Mouse (Mus musculus) stomach, postnatal 0 days (tissue): ENCODE results near the gene Rreb1. TPM values are rescaled to one million over a fixed set of nuclear protein-coding genes. Genes with fewer than 3 reads are reported as not detected.

Source experiments
- ATAC-seq: fragments of 200-750 bp; cut with Nextera tagmentation; 2 replicates; pipeline ENCODE4 v1.8.0; 2017; ENCODE audit not compliant: low FRiP score, low TSS enrichment
- DNase-seq: peaks from one replicate; pipeline ENCODE4 v3.0.0-alpha.2; 2016; ENCODE audit warnings: low spot score
- H3K27ac ChIP-seq: fragments of 300-500 bp; sonication (generic); replicated peaks from 2 replicates; pipeline ENCODE4 v1.5.1; 2014; ENCODE audit warnings: mild to moderate bottlenecking, control low read depth
- H3K27me3 ChIP-seq: fragments of 300-500 bp; sonication (generic); 2 replicates; pipeline ENCODE4 v1.6.1; 2014; ENCODE audit warnings: low read length; ENCODE audit not compliant: control insufficient read depth, insufficient read depth
- H3K36me3 ChIP-seq: fragments of 300-500 bp; sonication (generic); 2 replicates; pipeline ENCODE4 v1.6.1; 2014; ENCODE audit warnings: low read length, mixed read lengths; ENCODE audit not compliant: control insufficient read depth, insufficient read depth
- H3K4me1 ChIP-seq: fragments of 300-500 bp; sonication (generic); replicated peaks from 2 replicates; pipeline ENCODE4 v1.6.1; 2014; ENCODE audit warnings: antibody characterized with exemption; ENCODE audit not compliant: control insufficient read depth, insufficient read depth
- H3K4me2 ChIP-seq: fragments of 300-500 bp; sonication (generic); replicated peaks from 2 replicates; pipeline ENCODE4 v1.6.1; 2014; ENCODE audit warnings: low read depth, mild to moderate bottlenecking, control low read depth, moderate library complexity
- H3K4me3 ChIP-seq: fragments of 300-500 bp; sonication (generic); 2 replicates; pipeline ENCODE4 v1.5.1; 2014; ENCODE audit warnings: low read depth, low read length, control low read depth
- H3K9ac ChIP-seq: fragments of 300-500 bp; sonication (generic); 2 replicates; pipeline ENCODE4 v1.6.1; 2014; ENCODE audit warnings: mild to moderate bottlenecking, low read length, control low read depth, mixed read lengths
- H3K9me3 ChIP-seq: fragments of 300-500 bp; sonication (generic); 2 replicates; pipeline ENCODE4 v1.6.1; 2016; ENCODE audit warnings: low read length; ENCODE audit not compliant: control insufficient read depth
- CTCF ChIP-seq: IDR thresholded peaks from 2 replicates; pipeline ENCODE4 v1.5.1; 2016; ENCODE audit warnings: antibody characterized with exemption, low read depth, mild to moderate bottlenecking, moderate library complexity
- EP300 ChIP-seq: optimal IDR thresholded peaks from 2 replicates; pipeline ENCODE3; 2016; ENCODE audit warnings: antibody characterized with exemption
- WGBS: fragments of 180-500 bp; shearing (Covaris S2); extraction: QIAGEN DNeasy Blood & Tissue Kit; methylation state at CpG from one replicate; pipeline ENCODE4 v1.1.7; 2014; 5-methylcytosine and 5-hydroxymethylcytosine counted together
- polyA plus RNA-seq: library from polyadenylated mRNA; unstranded; fragments of >200 nt; fragmentation: Nextera tagmentation; extraction: Ambion mirVana; gene quantifications from 2 replicates; pipeline ENCODE4 v1.2.1, GENCODE M21; 2015

The Rreb1 gene
- polyA plus RNA-seq, 1 experiment from 2014 or later, result 6.0 TPM

DNA sequence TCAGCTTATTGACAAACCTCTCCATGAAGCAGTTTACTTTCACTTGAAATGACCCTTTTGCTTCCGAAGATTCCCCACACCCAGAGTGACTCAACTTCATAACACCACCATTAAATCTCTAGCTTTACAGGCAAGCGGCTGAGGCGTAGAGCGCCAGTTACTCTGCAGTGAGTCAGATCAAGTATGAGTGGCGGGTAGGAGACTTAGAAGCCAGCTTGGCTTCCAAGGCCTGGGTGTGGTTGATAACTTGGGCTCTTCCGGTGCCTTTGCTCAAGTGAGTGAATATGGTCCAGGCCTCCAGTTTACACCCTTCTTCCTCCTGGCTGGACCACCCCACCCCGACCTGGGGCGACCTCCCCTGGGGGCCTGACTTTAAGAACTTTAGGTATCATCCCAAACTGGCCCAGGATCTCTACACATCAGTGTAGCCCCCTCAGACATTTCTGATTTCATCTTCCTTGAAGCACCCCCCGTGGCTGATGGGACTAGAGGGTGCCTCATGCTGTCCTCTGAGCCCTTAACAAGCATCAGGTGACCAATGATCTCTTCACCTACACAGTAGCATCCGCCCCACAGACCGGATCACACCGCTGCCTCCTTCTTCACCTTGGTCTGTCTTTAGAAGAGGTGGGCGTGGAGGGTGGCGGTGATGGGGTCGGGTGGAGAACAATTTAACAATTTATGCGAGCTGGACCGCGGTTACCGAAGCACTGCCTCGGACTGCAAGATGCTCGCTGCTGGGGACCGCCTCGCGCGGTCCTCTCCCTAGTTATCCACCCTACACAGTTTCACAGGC is 651 bp upstream of the Rreb1 start:
- H3K9ac ChIP-seq, result peak overlapping the region; percentile 67
- no peaks in the 10 kb centered on the region for H3K36me3 ChIP-seq
- no peaks in the 10 kb centered on the region for H3K9me3 ChIP-seq
- H3K27ac ChIP-seq, result peak overlapping the region; percentile 80
- 27% methylated on average over 25 of the region's 25 CpGs for WGBS
- ATAC-seq (peak; percentile 73), DNase-seq (peak; percentile 52)
- TF ChIP-seq EP300 (no peak), CTCF (no peak)
- H3K4me3 ChIP-seq, result peak overlapping the region; percentile 60
- H3K4me2 ChIP-seq, result peak overlapping the region; percentile 99
- H3K27me3 ChIP-seq, result no peaks in the 10 kb centered on the region
- no peaks in the 10 kb centered on the region for H3K4me1 ChIP-seq

DNA sequence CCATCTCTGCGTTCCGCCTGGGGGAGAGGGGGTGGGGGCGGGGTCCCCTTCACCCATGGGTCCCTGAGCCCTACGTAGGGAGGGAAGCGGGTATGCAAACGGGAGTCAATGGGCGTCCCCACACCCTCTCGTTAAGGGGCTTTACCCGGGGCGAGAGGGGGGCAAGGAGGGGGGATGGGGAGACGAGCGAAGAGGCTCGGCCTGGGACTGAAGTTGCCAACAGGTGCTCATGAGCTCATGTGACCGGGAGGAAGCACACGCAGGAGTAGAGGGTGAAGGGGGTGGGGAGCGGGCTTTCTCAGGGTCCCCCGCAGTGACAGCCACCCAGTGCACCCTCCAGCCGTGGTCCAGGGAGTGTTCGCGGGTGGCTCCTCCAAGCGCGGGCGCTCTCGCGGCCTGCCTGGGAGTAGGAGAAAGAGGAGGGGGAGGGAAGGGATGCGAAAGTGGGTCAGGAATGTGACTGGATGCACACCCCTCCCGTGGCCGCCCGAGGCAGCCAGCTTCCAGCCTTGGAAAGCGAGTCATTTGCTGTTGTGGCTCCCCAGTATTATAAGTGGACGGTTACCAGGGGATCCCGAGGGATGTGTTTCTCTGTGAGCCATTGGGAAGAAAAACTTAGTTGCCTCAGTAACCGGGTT is 513 bp downstream of the Rreb1 start:
- DNase-seq (peak; percentile 63), ATAC-seq (peak; percentile 58)
- 2% methylated on average over 29 of the region's 33 CpGs for WGBS
- peak overlapping the region; percentile 80 for H3K27ac ChIP-seq
- peak overlapping the region; percentile 99 for H3K4me2 ChIP-seq
- TF ChIP-seq CTCF (no peak), EP300 (no peak)
- H3K9ac ChIP-seq, result peak overlapping the region; percentile 67
- H3K4me1 ChIP-seq, result no peaks in the 10 kb centered on the region
- H3K9me3 ChIP-seq, result no peaks in the 10 kb centered on the region
- H3K4me3 ChIP-seq, result peak overlapping the region; percentile 60
- H3K36me3 ChIP-seq, result no peaks in the 10 kb centered on the region
- H3K27me3 ChIP-seq, result no peaks in the 10 kb centered on the region

DNA sequence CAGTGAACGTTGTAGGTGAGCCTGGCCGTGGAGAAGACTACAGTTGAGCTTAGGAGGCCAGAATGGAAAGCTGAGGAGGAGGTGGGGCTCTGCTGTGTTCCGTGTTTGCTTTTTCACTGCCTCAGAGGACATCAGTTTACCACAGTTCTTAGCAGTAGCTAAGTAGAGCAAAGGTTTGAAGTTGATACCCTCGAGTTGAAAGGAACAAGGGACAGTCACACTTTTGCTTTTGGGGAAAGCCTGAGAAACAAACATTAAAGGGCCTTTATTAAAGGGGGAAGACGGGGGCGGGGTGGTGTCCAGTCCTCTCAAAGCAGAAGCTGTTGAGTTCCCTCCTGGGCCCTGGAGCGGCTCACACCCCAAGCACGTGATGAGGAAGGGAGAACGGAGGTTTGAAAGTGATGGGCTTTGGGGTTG is 1.1 kb downstream of the Rreb1 start:
- peak; percentile 56 for DNase-seq
- Histone ChIP-seq H3K27ac (peak overlapping the region; percentile 80), H3K4me2 (peak overlapping the region; percentile 99), H3K9ac (0 out of 2 replicates have a peak overlapping the region, but pooled peaks have one; percentile 67), H3K27me3 (no peaks in the 10 kb centered on the region), H3K4me3 (peak overlapping the region; percentile 60), H3K4me1 (no peaks in the 10 kb centered on the region), H3K36me3 (no peaks in the 10 kb centered on the region), H3K9me3 (no peaks in the 10 kb centered on the region)
- WGBS, result 10% methylated on average over 9 of the region's 9 CpGs
- ATAC-seq, result peak; percentile 64
- no peak for TF ChIP-seq CTCF
- no peak for TF ChIP-seq EP300

DNA sequence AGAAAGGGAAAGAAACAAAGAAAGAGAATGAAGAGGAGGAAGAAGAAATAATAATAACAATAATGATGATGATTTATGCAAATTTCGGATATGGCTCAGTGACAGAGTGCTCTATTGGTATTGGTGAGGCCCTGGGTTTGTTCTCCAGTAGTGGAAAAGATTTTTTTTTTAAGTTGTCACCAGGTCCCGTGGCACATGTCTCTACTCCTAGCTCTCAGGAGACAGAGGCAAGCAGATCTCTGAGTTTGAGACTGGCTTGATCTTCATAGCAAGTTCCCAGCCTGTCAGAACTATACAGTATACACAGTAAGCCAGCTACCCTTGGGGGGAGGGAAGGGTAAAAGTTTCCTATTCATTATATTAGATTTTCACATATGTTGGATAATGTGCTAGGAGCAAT is 3.4 kb downstream of the Rreb1 start:
- ATAC-seq (no peak), DNase-seq (no peak)
- no peaks in the 10 kb centered on the region for H3K36me3 ChIP-seq
- no peak overlapping the region for H3K4me2 ChIP-seq
- H3K9me3 ChIP-seq, result no peaks in the 10 kb centered on the region
- WGBS, result 78% methylated on average over 2 of the region's 2 CpGs
- H3K27me3 ChIP-seq, result no peaks in the 10 kb centered on the region
- H3K9ac ChIP-seq, result no peak overlapping the region
- no peaks in the 10 kb centered on the region for H3K4me1 ChIP-seq
- H3K4me3 ChIP-seq, result no peak overlapping the region
- no peak overlapping the region for H3K27ac ChIP-seq
- no peak for TF ChIP-seq CTCF
- TF ChIP-seq EP300, result no peak

DNA sequence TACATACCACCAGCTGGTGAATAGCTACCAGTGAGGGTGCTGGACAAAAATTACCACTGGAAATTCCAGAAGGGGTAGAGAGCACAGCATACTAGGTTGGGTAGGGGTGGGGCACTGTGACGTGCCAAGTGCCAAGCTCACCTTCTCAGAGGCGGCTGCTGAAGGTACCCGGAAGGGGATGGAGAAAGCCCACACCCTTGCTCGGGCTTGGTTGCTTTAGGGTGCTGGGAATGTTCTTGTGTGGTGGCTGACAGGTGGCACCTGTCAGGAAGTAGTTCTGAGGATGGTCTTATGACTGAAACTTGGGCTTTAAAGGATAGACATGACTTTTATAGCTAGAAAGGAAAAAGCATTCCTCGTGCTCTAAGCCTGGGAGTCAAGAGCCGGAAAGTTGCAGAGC is 3.9 kb downstream of the Rreb1 start:
- H3K27me3 ChIP-seq, result no peaks in the 10 kb centered on the region
- no peak overlapping the region for H3K27ac ChIP-seq
- H3K4me2 ChIP-seq, result no peak overlapping the region
- no peak overlapping the region for H3K4me3 ChIP-seq
- H3K4me1 ChIP-seq, result no peaks in the 10 kb centered on the region
- H3K9ac ChIP-seq, result no peak overlapping the region
- no peak for DNase-seq
- H3K36me3 ChIP-seq, result no peaks in the 10 kb centered on the region
- 83% methylated on average over 6 of the region's 6 CpGs for WGBS
- TF ChIP-seq CTCF (no peak), EP300 (no peak)
- no peak for ATAC-seq
- no peaks in the 10 kb centered on the region for H3K9me3 ChIP-seq

DNA sequence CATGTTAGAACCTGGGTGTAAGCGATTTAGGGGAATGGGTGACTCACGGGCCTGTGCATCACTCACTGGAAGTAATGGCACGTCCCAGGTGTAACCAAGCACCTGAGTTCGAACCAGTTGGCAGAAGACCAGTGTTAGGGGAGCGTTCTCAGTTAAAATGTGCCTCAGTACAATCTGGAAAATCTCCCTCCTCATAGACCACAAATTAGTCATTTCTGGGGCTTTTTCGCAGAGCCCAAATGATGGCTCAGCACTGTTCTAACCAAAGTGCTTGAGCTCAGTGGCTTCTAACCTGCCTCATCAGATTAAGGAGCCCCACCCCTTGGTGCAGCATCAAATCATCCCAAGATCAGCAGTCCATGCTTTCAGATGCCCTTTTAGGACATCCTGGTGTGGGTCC is 5.5 kb downstream of the Rreb1 start:
- 88% methylated on average over 6 of the region's 6 CpGs for WGBS
- H3K27me3 ChIP-seq, result no peaks in the 10 kb centered on the region
- ATAC-seq, result no peak
- no peak for TF ChIP-seq CTCF
- no peak for TF ChIP-seq EP300
- H3K4me1 ChIP-seq, result no peaks in the 10 kb centered on the region
- H3K36me3 ChIP-seq, result no peaks in the 10 kb centered on the region
- no peak overlapping the region for H3K27ac ChIP-seq
- no peaks in the 10 kb centered on the region for H3K9me3 ChIP-seq
- H3K4me3 ChIP-seq, result no peak overlapping the region
- H3K9ac ChIP-seq, result no peak overlapping the region
- no peak for DNase-seq
- H3K4me2 ChIP-seq, result no peak overlapping the region
